Mouse (Mus musculus) cerebellum, adult 11 months (tissue): Measurements from ENCODE around the gene Mthfd2l.

ENCODE experiments used
- DNase-seq: peaks from one replicate; pipeline ENCODE4 v3.0.0; 2022

Gene Mthfd2l

GRCm38 (mm10) chr5:90930971-90931851 lies at the start of gene Mthfd2l:
Gene Mthfd2l, plus strand, starts transcription at chr5:90931117.
- DNase-seq: peak; percentile 50

GRCm38 (mm10) chr5:90881682-90882081 lies 49.2 kb upstream of the Mthfd2l start:
- no peak for DNase-seq

- DNase-seq: no peak
Observed at GRCm38 (mm10) chr5:90882146-90882545, 48.8 kb upstream of the Mthfd2l start.

GRCm38 (mm10) chr5:90884628-90885242 lies 46.2 kb upstream of the Mthfd2l start:
- no peak for DNase-seq

- no peak for DNase-seq
Observed at GRCm38 (mm10) chr5:90888661-90889060, 42.3 kb upstream of the Mthfd2l start.

- no peak for DNase-seq
Observed at GRCm38 (mm10) chr5:90890519-90891463, 40.1 kb upstream of the Mthfd2l start, which contains the start of gene Cxcl1. Gene Cxcl1, plus strand, starts transcription at chr5:90891241.

- DNase-seq: no peak
Observed at GRCm38 (mm10) chr5:90891464-90891813, 39.5 kb upstream of the Mthfd2l start.

- no peak for DNase-seq
Observed at GRCm38 (mm10) chr5:90894231-90894630, 36.7 kb upstream of the Mthfd2l start.

GRCm38 (mm10) chr5:90897429-90897828 lies 33.5 kb upstream of the Mthfd2l start:
- no peak for DNase-seq

- no peak for DNase-seq
Observed at GRCm38 (mm10) chr5:90899308-90899707, 31.6 kb upstream of the Mthfd2l start.

- peak; percentile 60 for DNase-seq
Observed at GRCm38 (mm10) chr5:90900147-90900546, 30.8 kb upstream of the Mthfd2l start.

- no peak for DNase-seq
Observed at GRCm38 (mm10) chr5:90900688-90901087, 30.2 kb upstream of the Mthfd2l start.

- no peak for DNase-seq
Observed at GRCm38 (mm10) chr5:90902380-90903260, 28.3 kb upstream of the Mthfd2l start.

- DNase-seq: no peak
Observed at GRCm38 (mm10) chr5:90903339-90904020, 27.4 kb upstream of the Mthfd2l start, which contains the start of gene Cxcl2. Gene Cxcl2, plus strand, starts transcription at chr5:90903871.

- peak; percentile 31 for DNase-seq
Observed at GRCm38 (mm10) chr5:90908983-90909382, 21.9 kb upstream of the Mthfd2l start.

- no peak for DNase-seq
Observed at GRCm38 (mm10) chr5:90919495-90919894, 11.4 kb upstream of the Mthfd2l start.

GRCm38 (mm10) chr5:90922958-90923357 lies 8.0 kb upstream of the Mthfd2l start:
- no peak for DNase-seq

GRCm38 (mm10) chr5:90930546-90930945 lies 371 bp upstream of the Mthfd2l start:
- DNase-seq: no peak

- no peak for DNase-seq
Observed at GRCm38 (mm10) chr5:90931911-90932310, 994 bp downstream of the Mthfd2l start.

- no peak for DNase-seq
Observed at GRCm38 (mm10) chr5:90936706-90937105, 5.8 kb downstream of the Mthfd2l start.

GRCm38 (mm10) chr5:90945453-90945852 lies 14.5 kb downstream of the Mthfd2l start:
- DNase-seq: no peak
